Mouse (Mus musculus): ENCODE measurements around the gene Fam3b. TPM values are rescaled to one million over a fixed set of nuclear protein-coding genes. Genes with fewer than 3 reads are reported as not detected.

Gene Fam3b
- total RNA-seq (2021): not detected
- long read RNA-seq, experiment 1: 0 reads
- long read RNA-seq, experiment 2: 0 reads

DNA sequence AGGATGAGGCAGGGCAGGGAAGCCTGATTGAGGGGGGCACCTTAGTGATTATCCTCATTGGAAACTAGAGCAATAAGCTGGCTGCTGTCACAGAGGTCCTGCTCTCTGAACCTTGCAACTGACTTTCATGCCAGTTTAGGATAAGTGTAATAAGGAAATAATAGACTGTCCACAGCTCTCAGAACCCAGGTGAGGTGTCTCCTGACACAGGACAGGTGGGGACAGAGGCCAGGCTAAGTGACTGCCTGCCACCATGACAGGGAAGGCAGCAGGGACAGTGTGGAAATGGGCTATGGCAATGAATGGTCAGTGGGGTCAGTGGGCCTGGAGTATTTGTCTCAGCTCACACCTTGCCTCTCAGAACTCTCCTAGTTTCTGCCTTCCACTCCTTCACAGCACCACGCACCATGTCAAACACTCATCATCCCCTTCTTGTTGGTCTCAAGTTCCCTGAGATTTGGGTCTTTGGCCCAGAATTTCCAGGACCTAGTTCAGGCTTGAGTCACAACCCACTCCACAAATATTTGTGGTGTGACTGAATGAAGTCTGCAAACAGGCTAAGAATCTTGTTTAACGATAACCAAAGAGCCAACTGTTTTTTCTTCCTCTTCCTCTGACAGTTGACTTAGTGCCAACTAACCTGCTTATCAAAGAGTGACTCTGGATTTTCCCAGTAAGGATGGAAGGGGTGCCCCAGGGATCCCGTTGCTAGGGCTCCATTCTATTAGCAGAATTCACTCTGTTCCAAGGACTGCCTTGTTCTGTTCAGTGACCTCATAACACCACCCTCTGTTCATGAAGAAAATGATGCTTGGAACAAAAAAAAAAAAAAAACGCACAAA is at the start of gene Fam3b:
Fam3b (minus strand) TSS at position 718 of the 842 bp plus-strand sequence.
- DNase-seq (ENCODE audit: low spot score in 2 of 2): no peak

DNA sequence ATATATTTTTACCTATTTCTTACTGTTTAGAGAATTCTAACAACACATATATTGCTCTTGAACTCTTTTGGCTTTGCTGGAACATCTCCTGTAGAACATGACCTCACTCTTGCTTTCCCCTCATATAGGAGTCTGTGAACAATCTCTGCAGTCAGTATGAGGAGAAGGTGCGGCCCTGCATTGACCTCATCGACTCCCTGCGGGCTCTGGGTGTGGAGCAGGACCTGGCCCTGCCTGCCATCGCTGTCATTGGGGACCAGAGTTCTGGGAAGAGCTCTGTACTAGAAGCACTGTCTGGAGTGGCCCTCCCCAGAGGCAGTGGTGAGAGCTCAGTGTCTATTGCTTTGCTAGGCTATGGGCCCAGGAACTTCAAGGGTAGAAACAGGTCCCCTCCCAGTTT is 29.7 kb upstream of the Fam3b start:
- DNase-seq (ENCODE audit: low spot score in 2 of 2): no peak

DNA sequence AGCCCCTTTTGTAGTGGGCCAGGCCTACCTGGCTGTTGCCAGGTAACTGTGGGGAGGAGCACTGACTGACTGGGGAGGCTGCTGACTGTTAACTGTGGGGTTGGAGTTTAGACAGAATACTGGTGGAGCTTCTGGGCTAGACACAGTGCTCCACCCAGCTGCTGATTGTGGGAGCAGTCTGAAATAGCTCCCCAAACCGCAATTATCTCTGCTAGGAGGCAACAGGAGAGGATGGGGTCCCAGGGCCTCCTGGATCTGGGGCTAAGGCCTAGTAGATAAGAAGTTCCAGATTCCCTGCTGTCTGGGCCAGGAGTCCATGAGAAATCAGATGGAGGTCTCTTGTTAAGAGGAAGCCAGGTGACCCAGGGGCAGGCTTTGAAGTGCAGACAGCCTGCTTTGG is 22.2 kb upstream of the Fam3b start:
- no peak for DNase-seq (ENCODE audit: low spot score in 2 of 2)

DNA sequence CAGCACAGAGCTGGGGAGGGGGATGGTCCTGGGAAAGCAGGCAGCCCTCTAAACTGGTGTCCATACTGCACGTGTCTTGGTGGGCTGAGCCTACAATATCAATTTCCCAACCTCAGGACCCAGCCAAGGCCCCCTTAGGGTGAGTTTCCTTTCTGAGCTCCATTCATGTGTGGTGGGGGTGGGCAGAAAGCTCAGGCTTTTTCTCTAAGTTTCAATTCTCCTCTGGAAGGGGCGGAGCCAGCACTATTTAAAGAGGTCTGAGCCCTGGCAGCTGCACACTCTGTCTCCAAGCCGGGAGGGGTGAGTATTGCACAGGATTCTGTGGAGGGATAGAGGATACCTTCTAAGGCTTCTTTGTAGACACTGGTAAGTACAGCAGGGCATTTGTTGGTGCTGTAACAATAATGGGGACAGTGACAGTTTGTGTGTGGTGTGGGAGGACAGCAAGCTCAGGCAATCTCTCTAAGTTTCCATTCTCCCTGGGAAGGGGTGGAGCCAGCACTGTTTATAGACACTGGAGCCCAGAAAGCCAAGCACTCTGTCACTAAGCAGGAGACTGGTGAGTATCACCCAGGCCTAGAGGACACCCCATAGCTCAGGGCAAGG is 21.3 kb upstream of the Fam3b start:
- DNase-seq (ENCODE audit: low spot score in 2 of 2): peak in 1 of 2 experiments; percentile 29

DNA sequence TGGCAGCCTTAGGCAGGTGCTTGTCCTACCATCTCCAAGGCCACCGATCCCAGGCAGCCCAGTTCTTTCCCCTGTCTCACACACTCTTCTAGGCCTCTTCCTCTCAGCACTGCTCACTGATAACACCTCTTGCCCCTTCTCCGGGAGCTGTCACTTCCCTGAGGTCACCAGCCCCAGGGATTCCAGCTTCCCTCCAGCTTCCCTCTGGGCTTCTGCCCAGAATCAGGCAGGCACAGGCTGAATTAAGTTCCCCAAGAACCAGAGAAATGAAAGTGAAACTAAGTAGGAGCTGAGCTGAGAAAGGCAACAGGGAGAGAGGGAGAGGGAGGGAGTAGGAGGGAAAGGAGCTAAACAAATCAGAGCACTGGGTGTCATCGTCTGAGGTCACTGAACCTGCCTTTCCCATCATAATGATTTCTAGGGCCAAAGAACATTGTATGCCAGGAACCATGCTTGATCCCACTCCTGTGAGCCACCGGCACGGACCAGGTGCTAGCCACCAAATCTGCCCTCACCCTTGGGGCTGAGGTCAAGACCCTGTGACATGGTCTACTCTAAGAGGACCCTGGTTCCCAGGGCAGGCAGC is 20.4 kb upstream of the Fam3b start:
- DNase-seq (ENCODE audit: low spot score in 2 of 2): peak in 1 of 2 experiments; percentile 40

DNA sequence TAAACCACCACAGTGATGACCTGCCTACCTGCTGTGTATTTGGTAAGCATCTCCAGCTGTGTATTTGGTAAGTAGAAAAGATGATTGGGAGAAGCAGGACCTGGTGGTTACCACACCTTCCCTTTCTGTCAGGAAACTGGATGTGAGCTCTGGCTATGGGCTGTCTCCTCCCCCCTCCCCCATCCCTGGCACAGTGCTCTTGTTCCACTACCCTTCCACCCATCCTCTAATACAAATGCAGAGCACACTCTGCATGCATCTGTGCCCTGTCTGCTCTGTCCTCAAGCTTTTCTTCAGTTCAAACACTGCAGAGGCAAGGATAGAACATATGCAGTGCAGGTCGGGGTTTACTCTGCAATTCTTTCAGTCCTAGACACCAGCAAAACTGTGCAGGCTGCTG is 19.8 kb upstream of the Fam3b start:
- no peak for DNase-seq (ENCODE audit: low spot score in 2 of 2)

DNA sequence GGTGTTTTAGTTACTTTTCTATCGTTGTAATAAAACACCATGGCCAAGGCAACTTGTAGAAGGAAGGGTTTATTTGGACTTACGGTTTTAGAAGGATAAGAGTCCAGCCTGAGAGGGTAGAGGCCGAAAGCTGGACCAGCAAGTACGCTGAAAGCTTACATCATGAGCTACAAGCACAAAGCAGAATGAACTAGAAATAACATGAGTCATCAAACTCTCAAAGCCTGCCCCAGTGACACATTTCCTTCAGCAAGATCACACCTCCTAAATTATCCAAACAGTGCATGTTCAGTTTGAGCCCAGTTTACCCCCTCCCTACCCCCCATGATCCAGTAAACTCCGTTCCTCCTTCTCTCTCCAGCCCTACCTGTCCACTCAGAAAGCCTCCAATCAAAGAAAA is 19.1 kb upstream of the Fam3b start:
- no peak for DNase-seq (ENCODE audit: low spot score in 2 of 2)

DNA sequence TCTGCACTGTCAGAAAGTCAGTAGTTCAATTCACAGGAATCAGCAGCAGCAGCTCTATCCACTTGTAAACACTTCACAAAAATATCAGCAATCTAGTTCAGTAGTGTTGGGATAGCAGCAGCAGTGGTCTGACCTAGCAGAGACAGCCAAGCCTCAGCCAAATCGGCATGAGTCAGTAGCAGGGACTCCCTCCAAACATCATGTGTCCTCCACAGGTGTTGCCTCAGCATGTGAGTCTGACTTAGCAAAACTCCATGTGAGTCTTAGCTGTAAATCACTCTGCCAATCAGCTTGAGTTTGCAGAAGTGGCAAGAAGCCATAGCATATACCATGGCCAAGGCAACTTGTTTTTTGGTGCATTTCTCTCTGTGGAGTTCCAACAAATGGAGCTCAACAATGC is 18.5 kb upstream of the Fam3b start:
- DNase-seq (ENCODE audit: low spot score in 2 of 2): no peak

DNA sequence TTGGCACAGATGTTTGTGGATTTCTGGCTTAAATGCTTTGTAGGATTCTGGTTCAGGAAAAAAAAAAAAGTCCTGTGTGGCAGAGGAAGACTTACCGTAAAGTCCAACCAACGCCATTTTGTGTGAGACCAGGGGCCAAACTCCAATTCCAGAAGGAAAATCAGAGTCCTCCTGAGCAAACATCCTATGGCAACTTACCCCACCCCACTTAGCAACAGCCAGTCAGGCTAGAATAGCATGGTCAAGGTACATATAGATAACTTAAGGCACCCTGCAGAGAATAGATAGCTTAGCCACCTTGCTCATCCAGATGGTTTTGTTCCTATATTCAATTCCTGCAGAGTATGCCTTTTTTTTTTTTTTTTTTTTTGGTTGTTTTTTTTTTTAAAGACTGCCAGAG is 14.6 kb upstream of the Fam3b start:
- no peak for DNase-seq (ENCODE audit: low spot score in 2 of 2)

DNA sequence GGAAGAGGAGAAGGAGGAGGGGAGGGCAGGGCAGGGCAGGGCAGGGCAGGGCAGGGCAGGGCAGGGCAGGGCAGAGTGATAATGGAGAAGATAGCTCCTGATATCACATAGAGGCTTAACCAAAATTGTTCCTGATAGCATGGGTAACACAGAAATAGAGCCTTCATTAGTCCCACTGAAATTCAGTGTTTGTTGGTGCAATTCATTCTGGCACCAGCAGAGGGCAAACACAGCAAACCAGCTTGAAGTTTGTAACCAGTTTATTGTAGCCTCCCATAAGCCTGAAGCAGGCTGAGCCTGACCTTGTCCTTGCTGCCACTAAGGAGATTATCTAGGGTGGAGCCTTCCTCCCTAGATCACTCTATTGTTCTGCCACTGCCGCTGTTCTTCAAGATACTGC is 8.4 kb upstream of the Fam3b start:
- DNase-seq (ENCODE audit: low spot score in 2 of 2): no peak

DNA sequence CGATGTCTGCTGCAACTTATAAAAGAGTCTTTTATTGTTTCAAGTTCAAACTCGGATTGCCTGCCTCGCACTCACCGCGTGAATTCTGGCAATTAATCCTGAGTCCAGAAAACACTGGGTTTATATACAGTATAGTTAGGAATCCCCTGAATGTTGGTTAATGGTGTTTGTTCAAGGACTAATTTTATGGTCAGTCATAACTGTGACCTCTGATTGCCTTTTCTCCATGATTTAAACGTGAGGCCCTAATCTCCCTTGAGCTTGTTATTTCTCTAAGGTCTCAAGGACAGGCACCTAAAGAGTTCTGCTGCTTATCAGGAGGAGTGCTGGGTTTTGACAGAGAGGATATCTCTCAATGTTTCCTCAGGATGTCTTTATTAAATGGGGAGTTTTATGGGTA is 7.4 kb upstream of the Fam3b start:
- no peak for DNase-seq (ENCODE audit: low spot score in 2 of 2)

DNA sequence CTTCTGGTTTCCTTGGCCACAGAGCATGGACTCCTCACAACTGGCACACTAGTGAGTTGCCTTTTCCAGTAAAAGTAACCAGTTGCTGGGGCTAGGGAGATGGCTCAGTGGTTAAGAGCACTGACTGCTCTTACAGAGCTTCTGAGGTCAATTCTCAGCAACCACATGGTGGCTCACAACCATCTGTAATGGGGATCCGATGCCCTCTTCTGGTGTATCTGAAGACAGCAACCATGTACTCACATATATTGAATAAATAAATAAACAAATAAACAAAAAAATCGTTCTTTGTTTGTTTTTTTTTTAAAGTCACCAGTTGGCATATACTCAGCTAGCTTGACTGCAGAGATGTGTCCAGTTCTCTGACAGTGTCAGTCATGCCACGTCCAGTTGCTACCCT is 1.7 kb upstream of the Fam3b start:
- no peak for DNase-seq (ENCODE audit: low spot score in 2 of 2)

DNA sequence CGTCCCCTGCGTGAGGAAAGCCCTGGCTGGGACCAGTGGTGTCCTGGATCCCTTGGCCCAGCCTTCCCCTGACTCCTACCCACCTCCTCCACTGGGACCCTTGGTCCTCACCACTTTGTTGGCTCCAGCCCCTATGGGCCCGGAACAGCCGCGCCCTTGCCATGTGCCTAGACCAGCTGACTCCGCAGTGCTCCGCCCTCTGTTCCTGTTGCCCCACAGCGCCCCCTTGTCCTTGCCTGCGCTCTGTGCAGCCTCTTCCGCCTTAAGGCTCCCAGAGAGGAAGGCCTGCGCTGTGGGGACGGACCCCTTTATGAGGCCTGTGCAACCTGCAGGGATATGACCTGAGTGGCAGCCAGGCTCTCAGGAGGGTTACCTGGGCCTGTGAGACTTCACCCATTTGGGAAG is 2.3 kb downstream of the Fam3b start:
- DNase-seq (ENCODE audit: low spot score in 2 of 2): no peak

DNA sequence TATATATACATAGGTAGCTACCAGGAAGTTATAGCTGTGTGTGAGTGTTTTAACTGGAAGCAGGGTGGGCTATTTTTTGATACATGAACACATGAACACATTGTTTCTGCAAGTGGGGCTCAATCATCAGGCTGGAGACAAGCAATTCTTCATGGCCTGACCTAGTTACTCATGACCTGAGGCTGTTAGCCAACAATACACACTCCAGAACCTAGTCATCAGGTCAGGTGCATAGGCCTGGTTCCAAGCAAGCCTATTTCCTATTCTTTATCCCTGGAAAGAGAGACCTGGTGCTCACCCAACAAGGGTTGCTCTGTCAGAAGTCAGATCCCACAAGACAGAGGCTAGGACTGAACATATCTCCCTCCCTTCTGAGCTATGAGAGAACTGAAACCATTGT is 3.1 kb downstream of the Fam3b start:
- no peak for DNase-seq (ENCODE audit: low spot score in 2 of 2)

DNA sequence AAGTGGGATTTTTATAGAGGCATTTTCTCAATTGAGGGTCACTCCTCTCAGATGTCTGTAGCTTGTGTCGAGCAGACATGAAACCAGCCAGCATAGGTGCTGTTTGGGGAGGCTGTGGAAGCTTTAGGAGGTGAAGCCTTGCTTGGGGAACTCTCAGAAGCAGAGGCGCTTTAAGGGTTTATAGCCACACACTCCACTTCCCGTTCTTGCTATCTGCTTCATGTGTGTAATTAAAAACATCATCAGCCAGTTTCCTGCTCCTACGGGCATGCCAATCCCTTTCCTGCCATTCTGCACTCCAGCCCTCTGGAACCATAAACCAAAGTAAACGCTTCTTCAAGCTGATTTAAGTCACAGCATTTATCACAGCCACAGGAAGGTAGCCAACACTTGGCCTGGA is 3.8 kb downstream of the Fam3b start:
- no peak for DNase-seq (ENCODE audit: low spot score in 2 of 2)

DNA sequence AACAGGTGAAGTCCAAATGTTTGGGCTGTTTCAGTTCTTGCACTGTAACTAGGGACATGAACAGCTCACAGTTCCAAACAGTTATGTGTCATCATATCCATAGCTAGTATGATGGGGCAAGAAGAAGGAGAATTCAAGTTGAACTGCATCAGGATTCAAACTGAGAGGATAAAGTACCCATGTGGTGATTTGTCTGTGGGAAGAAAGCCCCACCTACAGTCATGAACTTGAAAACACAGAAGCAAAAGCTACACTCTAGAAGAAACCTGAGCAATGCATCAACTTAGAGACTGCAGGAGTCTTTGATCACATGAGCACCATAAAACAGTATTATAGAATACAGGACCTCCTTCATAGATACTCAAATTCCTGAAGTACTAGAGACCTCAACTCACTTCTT is 6.8 kb downstream of the Fam3b start:
- DNase-seq (ENCODE audit: low spot score in 2 of 2): no peak

DNA sequence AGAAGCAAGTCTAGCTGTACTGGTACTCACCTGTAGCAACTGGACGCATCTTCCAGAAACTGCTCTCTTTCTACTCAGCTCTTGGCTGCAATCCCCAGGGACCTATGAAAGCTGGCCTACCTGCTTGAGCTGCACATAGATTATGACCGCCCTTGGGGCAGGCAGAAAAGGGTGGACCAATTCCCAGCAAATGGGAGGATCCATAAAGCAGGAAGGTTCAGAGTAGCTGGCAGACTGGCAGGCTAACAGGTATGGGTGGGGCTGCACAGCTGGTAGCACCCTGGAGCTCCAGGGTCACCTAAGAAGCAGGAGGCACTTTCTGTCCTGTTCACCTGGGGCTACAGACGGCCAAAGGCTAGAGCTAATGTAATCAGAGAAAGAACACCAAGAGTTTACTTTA is 9.8 kb downstream of the Fam3b start:
- no peak for DNase-seq (ENCODE audit: low spot score in 2 of 2)

DNA sequence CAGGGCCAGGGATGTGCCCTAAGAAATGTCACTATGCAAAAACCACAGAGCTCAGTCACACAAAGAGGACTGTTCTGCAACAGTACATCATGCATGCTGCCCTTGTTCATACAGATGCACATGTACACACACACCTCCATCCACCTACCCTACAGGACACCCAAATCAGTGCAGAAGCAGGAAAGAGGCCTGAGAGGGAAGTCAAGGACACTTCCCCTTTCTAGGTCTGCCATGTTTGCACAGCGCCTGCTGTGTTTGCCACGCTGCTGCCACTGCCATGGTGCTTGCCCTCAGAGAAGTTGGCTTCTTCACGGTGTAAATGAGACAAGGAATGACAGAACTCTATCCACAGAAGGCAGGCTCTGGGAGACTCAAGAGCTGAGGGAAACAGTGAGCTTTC is 10.8 kb downstream of the Fam3b start:
- no peak for DNase-seq (ENCODE audit: low spot score in 2 of 2)

DNA sequence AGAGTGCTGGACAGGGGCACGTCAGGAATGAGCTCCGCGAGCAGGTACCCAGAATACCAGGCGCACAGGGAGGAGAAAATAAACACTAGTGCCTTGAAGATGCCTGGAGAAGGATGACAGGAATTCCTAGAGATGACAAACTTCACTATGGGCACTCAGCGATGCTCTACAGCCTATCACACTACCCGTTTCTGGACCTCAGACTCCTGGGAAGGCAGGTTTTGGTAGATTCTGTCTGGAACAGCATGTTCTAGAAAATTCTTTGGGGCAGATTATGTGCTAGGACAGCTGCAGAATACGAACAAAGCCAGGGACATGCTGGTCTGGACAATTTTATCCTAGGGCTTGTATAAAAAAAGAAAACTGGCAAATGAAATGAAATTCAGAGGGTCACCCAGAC is 13.7 kb downstream of the Fam3b start:
- DNase-seq (ENCODE audit: low spot score in 2 of 2): no peak

DNA sequence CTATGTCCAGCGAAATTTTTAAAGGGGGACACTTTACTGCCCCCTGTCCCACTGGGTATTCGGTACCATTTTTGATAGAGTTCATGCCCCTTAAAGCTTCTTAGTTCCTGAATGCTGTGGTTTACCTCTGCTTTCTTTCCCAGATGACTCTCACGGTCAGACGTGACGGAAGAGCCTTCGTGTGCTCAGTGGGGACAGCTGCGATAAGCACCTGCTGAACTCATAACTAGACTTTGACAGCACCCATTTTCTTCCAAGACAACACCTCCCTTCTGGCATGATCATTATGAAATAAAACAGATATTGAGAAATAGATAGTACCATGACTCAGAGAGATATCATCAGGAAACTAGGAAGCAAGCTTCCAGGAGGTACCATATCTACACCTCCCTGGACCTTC is 15.2 kb downstream of the Fam3b start:
- DNase-seq (ENCODE audit: low spot score in 2 of 2): no peak

DNA sequence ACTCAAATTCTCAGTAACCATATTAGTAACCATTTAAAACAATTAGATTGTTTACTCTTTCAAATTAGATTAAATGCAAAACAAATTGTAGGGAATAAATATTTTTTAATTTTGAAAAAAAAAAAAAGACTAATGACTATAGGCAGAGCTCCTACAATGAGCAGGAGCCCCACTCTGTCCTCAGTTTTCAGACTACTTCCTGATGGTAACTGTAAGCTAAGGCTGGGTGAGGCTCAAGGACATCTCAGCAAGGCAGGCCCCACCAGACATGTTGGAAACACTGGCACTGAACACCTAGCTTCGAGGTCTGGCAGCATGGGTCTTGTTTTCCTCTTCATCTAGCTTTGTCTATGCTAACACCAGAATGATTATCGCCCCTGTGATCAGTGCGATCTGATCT is 16.5 kb downstream of the Fam3b start:
- DNase-seq (ENCODE audit: low spot score in 2 of 2): no peak

DNA sequence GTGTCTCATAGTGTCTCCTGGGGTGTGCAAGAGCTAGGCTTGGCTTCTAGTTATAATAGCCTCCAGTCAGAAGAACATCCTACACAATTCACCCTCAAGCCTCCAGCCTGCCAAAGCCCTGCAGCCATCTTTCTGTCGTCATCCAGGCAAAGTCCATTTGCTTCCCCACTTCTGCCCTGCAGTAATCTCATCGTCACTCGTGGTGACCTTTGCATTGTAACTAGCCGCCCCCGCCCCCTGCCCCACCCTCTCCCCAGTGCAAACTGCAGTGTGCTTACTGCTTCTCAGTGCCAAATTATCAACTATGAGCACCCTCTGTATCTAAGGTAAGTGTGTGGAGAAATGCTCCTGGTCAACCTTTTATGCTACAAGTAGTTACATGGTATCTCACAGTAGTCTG is 16.9 kb downstream of the Fam3b start:
- no peak for DNase-seq (ENCODE audit: low spot score in 2 of 2)

DNA sequence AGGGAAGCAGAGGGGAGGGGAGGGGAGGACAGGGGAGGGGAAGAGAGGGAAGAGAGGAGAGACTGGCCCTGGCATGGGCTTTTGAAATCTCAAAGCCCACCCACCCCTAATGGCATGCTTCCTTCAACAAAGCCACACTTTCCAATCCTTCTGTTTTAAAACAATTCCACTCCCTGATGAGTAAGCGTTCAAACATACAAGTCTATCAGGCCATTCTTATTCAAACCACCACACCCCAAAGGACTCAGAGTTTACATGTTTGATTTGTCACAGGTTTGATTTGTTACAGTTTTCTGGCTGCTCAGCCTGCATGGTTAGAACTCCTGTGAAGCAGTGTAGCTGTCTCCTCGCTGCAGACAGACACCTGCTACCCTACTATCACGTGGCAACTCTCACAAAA is 18.6 kb downstream of the Fam3b start:
- DNase-seq (ENCODE audit: low spot score in 2 of 2): no peak
